Mouse (Mus musculus) spleen, embryonic (tissue): ENCODE measurements around the gene Cdyl2.

ENCODE experiments used
- CTCF ChIA-PET: fragments of 350-600 bp; sonication (Branson Sonifier 250); formaldehyde crosslinking; loops from one replicate; lab custom pipeline; 2022; lab: Charles Lee

Cdyl2 gene

DNA sequence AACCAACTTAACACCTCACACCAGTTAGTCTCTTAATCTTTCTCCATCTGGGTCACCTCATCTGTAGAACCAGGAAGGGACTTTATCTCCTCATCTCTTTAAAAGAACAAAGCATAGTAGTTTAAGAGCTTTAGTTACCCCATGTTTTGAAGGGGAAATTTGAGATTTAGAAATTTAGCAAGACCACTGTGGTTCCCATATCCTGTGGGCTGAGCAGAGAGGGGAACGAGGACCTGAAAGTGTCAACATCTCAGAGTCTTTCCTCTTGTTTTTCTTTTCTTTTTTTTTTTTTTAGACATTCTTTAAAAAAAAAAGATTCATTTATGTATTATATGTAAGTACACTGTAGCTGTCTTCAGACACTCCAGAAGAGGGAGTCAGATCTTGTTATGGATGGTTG lies 189.4 kb downstream of the Cdyl2 start:
- CTCF ChIA-PET, result interaction anchor here (0.7 kb wide), 1 partner anchor 1002 kb away, joined by 7 read pairs; no protein-coding TSS in a partner anchor

DNA sequence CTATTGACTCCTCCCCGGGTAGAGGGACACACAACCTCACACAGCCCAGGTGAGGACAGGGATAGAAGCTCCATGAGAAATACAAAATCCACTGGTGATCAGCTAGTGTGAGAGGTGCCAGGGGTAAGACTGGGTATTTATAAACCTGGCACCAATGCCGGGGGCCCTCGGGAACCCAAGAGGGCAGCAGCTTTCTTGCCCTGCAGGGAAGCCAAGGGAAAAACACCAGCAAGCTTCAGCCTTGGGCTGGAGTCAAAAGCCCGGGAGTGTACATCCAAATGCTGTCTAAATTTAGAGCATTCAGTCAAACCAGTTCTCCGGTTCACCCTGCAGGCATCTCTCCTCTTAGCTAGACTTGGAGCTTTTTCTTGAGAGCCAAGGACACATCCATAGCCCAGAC lies 189.9 kb downstream of the Cdyl2 start:
- CTCF ChIA-PET, result interaction anchor here (0.7 kb wide), 1 partner anchor 1003 kb away, joined by 7 read pairs; no protein-coding TSS in a partner anchor

- CTCF ChIA-PET, result no interaction called here
Observed at GRCm38 (mm10) chr8:116540136-116540535, 192.7 kb downstream of the Cdyl2 start.

GRCm38 (mm10) chr8:116538763-116539162 lies 194.0 kb downstream of the Cdyl2 start:
- CTCF ChIA-PET, result no interaction called here

DNA sequence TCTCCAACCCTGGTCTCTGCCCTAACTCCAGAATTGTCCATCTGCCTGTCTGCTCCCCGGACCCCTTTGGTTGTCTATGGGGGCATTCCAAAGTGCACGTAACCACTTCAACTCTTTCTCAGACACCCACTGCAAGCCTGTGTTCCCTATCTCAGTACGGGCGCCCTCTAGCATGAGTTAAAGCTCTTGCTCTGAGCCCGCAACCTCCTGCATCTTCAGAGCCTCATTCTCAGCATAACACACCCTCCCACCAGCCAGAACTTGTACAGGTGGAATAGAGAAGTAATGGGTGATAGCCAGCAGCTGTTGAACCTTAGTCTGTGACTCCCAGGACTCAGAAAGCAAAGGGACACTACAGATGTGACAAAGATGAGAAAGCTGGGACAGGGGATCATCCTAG lies 196.0 kb downstream of the Cdyl2 start:
- CTCF ChIA-PET, result no interaction called here

DNA sequence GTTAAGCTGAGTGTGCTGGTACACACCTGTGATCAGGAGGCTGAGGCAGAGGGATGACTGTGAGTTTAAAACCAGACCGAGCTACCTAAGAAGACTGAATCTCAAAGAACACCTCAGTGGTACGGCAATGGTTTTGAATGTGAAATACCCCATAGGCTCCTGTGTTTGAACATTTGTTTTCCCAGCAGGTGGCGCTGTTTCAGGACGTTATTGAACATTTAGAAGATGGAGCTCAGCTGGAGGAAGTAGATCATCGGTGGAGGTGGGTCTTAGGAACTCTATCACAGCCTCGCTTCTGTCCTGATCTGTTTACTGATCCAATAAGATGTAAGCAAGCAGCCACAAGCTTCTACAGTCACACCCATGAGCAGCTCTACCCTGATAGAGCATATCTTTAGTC lies 199.7 kb downstream of the Cdyl2 start:
- CTCF ChIA-PET, result interaction anchor here (0.5 kb wide), 1 partner anchor 986 kb away, joined by 4 read pairs; no protein-coding TSS in a partner anchor

DNA sequence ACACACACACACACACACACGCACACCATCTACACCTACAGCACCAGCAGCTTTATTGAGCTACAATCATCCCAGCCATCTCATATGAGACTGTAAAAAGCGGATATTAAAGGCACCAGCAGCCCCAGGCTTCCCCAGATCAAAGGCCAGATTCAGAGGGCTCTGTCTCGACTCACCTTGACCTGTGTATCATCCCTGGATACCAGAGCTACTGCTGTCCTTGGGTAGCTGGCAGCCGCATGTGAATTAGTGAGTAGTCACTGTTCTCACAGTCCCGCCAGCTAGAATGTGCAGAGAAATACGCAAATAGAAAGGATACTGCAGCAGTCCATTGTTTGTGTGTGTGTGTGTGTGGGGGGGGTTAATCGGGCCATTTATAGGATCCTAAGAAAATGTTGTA lies 204.1 kb downstream of the Cdyl2 start:
- CTCF ChIA-PET, result no interaction called here

GRCm38 (mm10) chr8:116524915-116525314 lies 207.9 kb downstream of the Cdyl2 start:
- CTCF ChIA-PET, result no interaction called here
